Mouse (Mus musculus): Measurements from ENCODE around the gene Stard5. TPM values are rescaled to one million over a fixed set of nuclear protein-coding genes. Genes with fewer than 3 reads are reported as not detected.

Stard5 gene
- polyA plus RNA-seq, 1 experiment from 2014 or later: 6.9 TPM

- no peak for ATAC-seq (replicated peaks)
- no peak overlapping the region for H3K27ac ChIP-seq (replicated peaks)
- no peaks in the 10 kb centered on the region for H3K36me3 ChIP-seq
- no peaks in the 10 kb centered on the region for H3K4me1 ChIP-seq
- H3K9me3 ChIP-seq: no peaks in the 10 kb centered on the region
- no peaks in the 10 kb centered on the region for H3K27me3 ChIP-seq
- no peak overlapping the region for H3K9ac ChIP-seq (replicated peaks)
- H3K4me2 ChIP-seq (replicated peaks): no peak overlapping the region
- no peak overlapping the region for H3K4me3 ChIP-seq
- WGBS: 72% methylated on average over 5 of the region's 5 CpGs
These were observed 23.3 kb downstream of the Stard5 start for GRCm38 (mm10) chr7:83654938-83655630.

DNA sequence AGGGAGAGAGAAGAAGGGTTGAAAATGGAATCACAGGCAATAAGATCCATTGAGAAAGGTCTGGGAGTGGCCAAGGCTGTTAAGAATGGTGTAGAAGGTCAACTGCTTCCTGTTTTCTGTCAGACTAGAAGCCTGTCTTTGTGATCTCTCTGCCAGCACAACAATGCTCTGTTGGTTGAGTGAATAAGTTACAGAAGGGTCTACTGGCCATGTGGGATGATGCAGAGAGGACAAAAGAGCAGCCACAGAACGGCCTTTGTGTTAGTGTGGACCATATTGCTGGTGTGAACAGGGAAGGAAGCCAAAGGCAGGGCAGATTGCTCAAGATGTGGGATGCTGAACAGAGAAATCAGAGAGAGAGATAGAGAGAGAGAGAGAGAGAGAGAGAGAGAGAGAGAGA is 27.0 kb downstream of the Stard5 start:
- no peaks in the 10 kb centered on the region for H3K9me3 ChIP-seq
- 54% methylated on average over 1 of the region's 1 CpGs for WGBS
- no peaks in the 10 kb centered on the region for H3K27me3 ChIP-seq
- no peaks in the 10 kb centered on the region for H3K4me1 ChIP-seq
- H3K27ac ChIP-seq (replicated peaks): no peak overlapping the region
- no peaks in the 10 kb centered on the region for H3K36me3 ChIP-seq
- no peak overlapping the region for H3K4me2 ChIP-seq (replicated peaks)
- ATAC-seq (replicated peaks): no peak
- no peak overlapping the region for H3K4me3 ChIP-seq
- H3K9ac ChIP-seq (replicated peaks): no peak overlapping the region

- Histone ChIP-seq H3K4me2 (replicated peaks) (no peak overlapping the region), H3K9me3 (no peaks in the 10 kb centered on the region), H3K27me3 (no peaks in the 10 kb centered on the region), H3K36me3 (no peaks in the 10 kb centered on the region), H3K4me1 (no peaks in the 10 kb centered on the region), H3K9ac (replicated peaks) (no peak overlapping the region), H3K27ac (replicated peaks) (no peak overlapping the region), H3K4me3 (no peak overlapping the region)
- WGBS: 84% methylated on average over 9 of the region's 9 CpGs
- no peak for ATAC-seq (replicated peaks)
These were observed 27.7 kb downstream of the Stard5 start for GRCm38 (mm10) chr7:83659159-83660065.

DNA sequence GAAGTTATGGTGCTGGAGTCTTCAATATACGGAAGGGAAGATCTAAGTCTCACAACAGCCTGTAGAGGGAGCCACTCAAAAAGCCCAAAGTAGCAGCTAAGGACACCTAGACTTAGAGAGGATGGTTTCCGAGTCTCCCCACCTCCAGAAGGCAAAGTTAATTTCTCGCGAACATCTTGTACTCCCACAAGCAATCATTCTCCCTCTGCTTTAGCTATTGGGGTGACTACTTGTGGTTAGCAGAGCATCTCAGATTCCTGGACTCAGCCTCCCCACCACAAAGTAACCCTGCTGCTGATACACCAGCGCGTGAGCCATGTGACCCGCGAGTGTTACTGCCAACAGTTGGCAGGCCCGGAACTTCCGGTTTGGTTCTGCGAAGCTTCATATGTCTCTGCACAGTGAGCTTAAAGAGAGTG is 28.5 kb downstream of the Stard5 start:
- 92% methylated on average over 11 of the region's 11 CpGs for WGBS
- no peaks in the 10 kb centered on the region for H3K27me3 ChIP-seq
- H3K4me2 ChIP-seq (replicated peaks): no peak overlapping the region
- H3K27ac ChIP-seq (replicated peaks): no peak overlapping the region
- no peak overlapping the region for H3K4me3 ChIP-seq
- H3K9me3 ChIP-seq: no peaks in the 10 kb centered on the region
- H3K9ac ChIP-seq (replicated peaks): no peak overlapping the region
- ATAC-seq (replicated peaks): no peak
- no peaks in the 10 kb centered on the region for H3K4me1 ChIP-seq
- H3K36me3 ChIP-seq: no peaks in the 10 kb centered on the region

DNA sequence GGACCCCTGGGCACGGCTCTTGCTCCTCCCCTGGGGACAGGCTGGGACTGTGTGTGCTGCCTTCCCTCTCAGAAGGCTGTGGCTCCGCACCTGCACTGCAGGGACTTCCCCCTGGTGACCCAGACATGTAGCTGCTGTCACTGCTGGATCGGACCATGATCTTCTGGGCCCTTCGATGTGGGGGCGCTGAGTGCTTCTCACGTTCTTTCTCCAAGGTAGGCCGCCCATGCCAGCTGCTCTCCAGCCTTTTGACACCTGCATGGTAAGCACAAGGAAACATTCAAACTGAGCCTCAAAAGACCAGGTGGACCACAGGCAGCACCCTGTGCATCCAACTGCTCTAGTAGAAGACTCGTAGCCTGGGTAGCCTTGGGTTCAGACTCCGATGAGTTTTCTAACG is 29.3 kb downstream of the Stard5 start:
- WGBS: 89% methylated on average over 10 of the region's 10 CpGs
- H3K27me3 ChIP-seq: no peaks in the 10 kb centered on the region
- no peak overlapping the region for H3K9ac ChIP-seq (replicated peaks)
- H3K27ac ChIP-seq (replicated peaks): no peak overlapping the region
- H3K4me1 ChIP-seq: no peaks in the 10 kb centered on the region
- H3K4me3 ChIP-seq: no peak overlapping the region
- H3K4me2 ChIP-seq (replicated peaks): no peak overlapping the region
- ATAC-seq (replicated peaks): no peak
- H3K36me3 ChIP-seq: no peaks in the 10 kb centered on the region
- H3K9me3 ChIP-seq: no peaks in the 10 kb centered on the region

- Histone ChIP-seq H3K4me1 (no peaks in the 10 kb centered on the region), H3K27ac (replicated peaks) (no peak overlapping the region), H3K36me3 (no peaks in the 10 kb centered on the region), H3K4me2 (replicated peaks) (no peak overlapping the region), H3K4me3 (no peak overlapping the region), H3K9ac (replicated peaks) (no peak overlapping the region), H3K27me3 (no peaks in the 10 kb centered on the region), H3K9me3 (no peaks in the 10 kb centered on the region)
- ATAC-seq (replicated peaks): no peak
- 96% methylated on average over 3 of the region's 3 CpGs for WGBS
These were observed 30.0 kb downstream of the Stard5 start for GRCm38 (mm10) chr7:83661763-83662162.

DNA sequence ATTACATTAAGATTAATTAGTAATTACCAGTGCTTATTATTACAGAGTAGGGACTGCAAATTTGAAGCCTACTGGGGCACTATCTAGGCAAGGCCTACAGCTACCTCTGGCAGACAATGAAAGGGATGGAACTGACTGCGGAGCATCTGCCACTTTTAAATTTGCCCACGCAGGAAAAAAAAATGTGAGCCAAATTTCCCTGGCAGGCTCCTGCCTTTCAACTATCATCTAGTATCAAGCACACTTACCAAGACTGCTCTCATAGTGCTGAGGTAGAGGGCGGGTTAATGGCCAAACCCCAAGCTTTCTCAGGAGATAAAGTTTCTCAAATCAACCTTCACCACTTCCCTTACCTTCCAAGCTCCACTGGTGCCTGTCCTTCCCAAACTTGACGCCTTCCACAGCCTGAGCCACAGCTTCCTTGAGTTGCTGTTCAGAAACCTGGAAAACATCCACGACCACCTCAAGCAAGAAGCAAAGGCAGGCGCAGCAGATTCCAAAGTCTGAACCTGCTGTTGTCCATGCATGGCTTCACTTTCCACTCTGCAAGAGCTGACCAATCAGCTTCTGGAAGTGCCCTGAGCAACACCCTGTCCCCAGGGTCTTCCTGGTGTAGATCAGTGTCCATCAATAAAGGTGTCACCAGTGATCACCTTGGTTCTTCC is 31.1 kb downstream of the Stard5 start:
- Histone ChIP-seq H3K9ac (replicated peaks) (no peak overlapping the region), H3K4me1 (no peaks in the 10 kb centered on the region), H3K27ac (replicated peaks) (no peak overlapping the region), H3K36me3 (no peaks in the 10 kb centered on the region), H3K4me2 (replicated peaks) (no peak overlapping the region), H3K27me3 (no peaks in the 10 kb centered on the region), H3K9me3 (no peaks in the 10 kb centered on the region), H3K4me3 (no peak overlapping the region)
- WGBS: 80% methylated on average over 6 of the region's 6 CpGs
- ATAC-seq (replicated peaks): no peak

- Histone ChIP-seq H3K9ac (replicated peaks) (no peak overlapping the region), H3K36me3 (no peaks in the 10 kb centered on the region), H3K27me3 (no peaks in the 10 kb centered on the region), H3K27ac (replicated peaks) (no peak overlapping the region), H3K4me2 (replicated peaks) (no peak overlapping the region), H3K4me1 (no peaks in the 10 kb centered on the region), H3K9me3 (no peaks in the 10 kb centered on the region), H3K4me3 (no peak overlapping the region)
- WGBS: 90% methylated on average over 4 of the region's 4 CpGs
- no peak for ATAC-seq (replicated peaks)
These were observed 34.4 kb downstream of the Stard5 start for GRCm38 (mm10) chr7:83666087-83666595.

DNA sequence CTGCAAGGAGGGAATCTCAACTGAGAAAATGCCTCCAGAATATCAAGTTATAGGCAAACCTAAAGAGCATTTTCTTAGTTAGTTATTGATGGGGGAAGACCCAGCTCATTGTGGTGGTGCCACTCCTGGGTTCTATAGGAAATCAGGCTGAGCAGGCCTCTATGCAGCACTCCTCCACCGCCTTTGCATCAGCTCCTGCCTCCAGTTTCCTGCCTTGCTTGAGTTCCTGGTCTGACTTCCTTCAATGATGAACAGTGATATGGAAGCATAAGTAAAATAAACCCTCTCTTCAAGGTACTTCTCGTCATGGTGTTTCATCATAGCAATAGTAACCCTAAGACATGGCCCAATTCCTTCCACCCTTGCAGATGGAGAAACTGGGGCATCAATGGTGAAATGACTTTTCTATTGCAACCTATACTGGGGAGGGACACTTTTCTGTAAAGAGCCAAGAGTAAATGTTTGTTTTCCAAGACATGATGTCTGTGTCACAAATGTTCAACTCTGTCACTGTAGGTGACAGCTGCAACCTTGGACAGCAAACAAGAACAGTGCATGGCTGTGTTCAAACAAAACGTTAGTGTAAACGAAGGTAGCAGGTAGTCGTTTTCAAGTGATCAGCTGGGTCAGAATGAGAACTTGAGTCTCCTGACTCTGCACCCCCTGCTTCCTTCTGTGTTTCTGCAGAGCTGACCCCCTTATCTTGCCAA is 36.3 kb downstream of the Stard5 start:
- Histone ChIP-seq H3K9me3 (no peaks in the 10 kb centered on the region), H3K27me3 (no peaks in the 10 kb centered on the region), H3K9ac (replicated peaks) (no peak overlapping the region), H3K4me2 (replicated peaks) (no peak overlapping the region), H3K27ac (replicated peaks) (no peak overlapping the region), H3K36me3 (no peaks in the 10 kb centered on the region), H3K4me1 (no peaks in the 10 kb centered on the region), H3K4me3 (no peak overlapping the region)
- 87% methylated on average over 5 of the region's 5 CpGs for WGBS
- no peak for ATAC-seq (replicated peaks)

DNA sequence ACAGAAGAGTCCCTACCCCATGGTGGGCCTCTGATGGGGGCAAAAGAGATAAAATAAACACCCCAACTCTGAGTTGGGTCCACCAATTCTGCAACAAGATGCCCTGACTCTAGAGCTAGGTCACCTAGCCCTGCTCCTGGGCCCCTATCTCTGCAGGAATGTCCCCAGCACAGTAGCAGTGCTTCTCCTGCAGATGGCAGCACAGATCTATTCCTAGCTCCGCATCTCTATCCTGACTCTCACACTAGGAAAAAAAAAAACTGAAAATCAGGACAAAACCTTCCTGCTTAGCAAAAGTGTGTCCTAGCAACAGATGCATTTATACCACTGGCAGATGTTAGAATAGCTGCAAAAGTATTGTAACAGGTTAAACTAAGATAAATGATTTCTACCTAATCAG is 37.0 kb downstream of the Stard5 start:
- H3K4me3 ChIP-seq: no peak overlapping the region
- ATAC-seq (replicated peaks): peak; percentile 67
- whole genome bisulfite sequencing: 0% methylated on average over 1 of the region's 1 CpGs
- no peaks in the 10 kb centered on the region for H3K4me1 ChIP-seq
- no peak overlapping the region for H3K4me2 ChIP-seq (replicated peaks)
- H3K36me3 ChIP-seq: no peaks in the 10 kb centered on the region
- H3K27me3 ChIP-seq: no peaks in the 10 kb centered on the region
- H3K9me3 ChIP-seq: no peaks in the 10 kb centered on the region
- H3K27ac ChIP-seq (replicated peaks): no peak overlapping the region
- H3K9ac ChIP-seq (replicated peaks): no peak overlapping the region

GRCm38 (mm10) chr7:83671573-83671972 is 39.8 kb downstream of the Stard5 start:
- Histone ChIP-seq H3K9ac (replicated peaks) (no peak overlapping the region), H3K9me3 (no peaks in the 10 kb centered on the region), H3K27ac (replicated peaks) (no peak overlapping the region), H3K4me1 (no peaks in the 10 kb centered on the region), H3K4me2 (replicated peaks) (no peak overlapping the region), H3K36me3 (no peaks in the 10 kb centered on the region), H3K4me3 (no peak overlapping the region), H3K27me3 (no peaks in the 10 kb centered on the region)
- WGBS: 92% methylated on average over 6 of the region's 6 CpGs
- no peak for ATAC-seq (replicated peaks)
